Mouse (Mus musculus) cortical plate, adult 2 months (tissue): Measurements from ENCODE around the gene Gsto2.

Experiments
- CTCF ChIP-seq: fragments of 200-500 bp; IDR thresholded peaks from 2 replicates; pipeline ENCODE4 v1.5.1; 2011; ENCODE audit warnings: mild to moderate bottlenecking, control low read depth, low read length; ENCODE audit not compliant: insufficient read depth; ENCODE audit errors: extremely low read depth
- POLR2A ChIP-seq: fragments of 200-500 bp; IDR thresholded peaks from 2 replicates; pipeline ENCODE4 v1.6.1; 2011; ENCODE audit warnings: mild to moderate bottlenecking, low read length, control low read depth; ENCODE audit not compliant: insufficient read depth; ENCODE audit errors: extremely low read depth

DNA sequence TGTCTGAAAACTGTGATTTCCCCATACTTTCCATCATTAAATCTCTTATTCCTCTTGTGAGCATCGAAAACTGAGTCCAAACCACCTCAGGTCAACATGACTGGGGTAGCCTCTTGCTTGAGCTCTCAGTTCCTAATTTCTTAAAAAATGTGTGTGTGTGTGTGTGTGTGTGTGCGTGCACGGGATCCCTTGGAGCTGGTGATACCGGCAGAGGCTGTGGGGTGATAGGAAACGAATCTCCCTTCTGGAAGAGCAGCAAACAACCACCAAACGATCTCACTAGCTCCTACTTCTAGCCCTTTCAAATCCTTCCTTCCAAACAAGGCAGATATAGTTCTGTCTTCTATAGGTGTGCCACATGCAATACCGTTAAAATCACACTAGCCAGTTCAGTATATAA is 613 bp upstream of the Gsto2 start:
- TF ChIP-seq CTCF (no peak), POLR2A (no peak)
